In the genomic region with DNA sequence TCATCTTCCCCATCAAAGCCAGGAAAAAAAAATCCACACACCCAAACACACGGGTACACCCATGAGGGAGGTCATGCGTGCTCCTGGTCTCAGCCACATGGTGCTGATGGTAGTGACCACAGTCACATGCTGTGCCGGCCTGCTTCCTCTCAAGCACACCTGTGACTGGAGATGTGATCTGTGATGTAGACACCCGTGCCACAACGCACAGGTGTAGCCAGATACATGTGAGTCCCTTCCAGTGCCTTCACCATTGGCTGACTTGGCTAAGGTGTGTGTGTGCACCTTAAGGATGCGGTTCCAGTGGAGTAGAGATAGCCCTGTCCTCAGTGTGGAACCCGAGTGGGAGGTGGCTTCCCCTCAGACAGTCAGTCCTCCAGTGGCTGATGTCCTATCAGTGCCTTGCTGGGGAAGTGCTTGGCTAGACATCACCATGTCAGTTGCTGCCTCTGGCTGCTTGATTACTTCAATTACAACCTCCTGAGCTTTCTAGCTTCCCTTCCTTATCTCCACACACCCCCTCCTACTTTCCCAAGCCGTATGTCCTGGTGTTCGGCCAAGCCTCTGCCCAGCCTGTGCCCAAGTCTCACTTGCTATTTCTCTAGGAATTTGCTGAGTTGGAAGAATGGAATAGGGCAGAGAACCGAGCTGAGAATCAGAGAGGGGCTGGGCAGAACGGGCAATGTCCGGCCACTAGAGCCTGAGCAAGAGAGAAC, we compare ENCODE assay signal across 23 mouse cellular contexts. TPM values are rescaled to one million over a fixed set of nuclear protein-coding genes. Genes with fewer than 3 reads are reported as not detected.
DNase-seq lines count a peak whose midpoint lies in the region; ATAC-seq and TF ChIP-seq lines count a peak whose summit lies in the region.
"Had no signal": no experiment of that assay in that cellular context is flagged by ENCODE, and none has a peak within 500 bp of the region (broad histone marks: within the 10 kb centered on the region; RNA-seq: fewer than 3 reads in every experiment).

No protein-coding gene starts in this region.

- 0 out of 2 replicates have a peak, but pooled peaks cover 3% of the 10 kb centered on the region for H3K36me3 ChIP-seq in kidney, embryonic 16.5 days (ENCODE audit: insufficient read depth, low read length)
- H3K36me3 ChIP-seq in MEL (ENCODE audit: control insufficient read depth in 1 of 2, insufficient read depth in 2 of 2, low read length in 2 of 2), result peaks cover 0 to 3% of the 10 kb centered on the region in 2 experiments; a peak in 1 of 4 replicates
- no peaks in the 10 kb centered on the region for H3K36me3 ChIP-seq in intestine, postnatal 0 days (ENCODE audit: control insufficient read depth, insufficient read depth)

- TF ChIP-seq CTCF in gastrocnemius, adult 2 months (IDR thresholded peaks at IDR 0.05), result no peak
- TF ChIP-seq CTCF in MEL (IDR thresholded peaks at IDR 0.05 in 2 of 3, conservative IDR thresholded peaks at IDR 0.05 in 1 of 3; ENCODE audit: control insufficient read depth in 1 of 3, insufficient read depth in 1 of 3, low read depth in 2 of 3, low read length in 3 of 3, poor library complexity in 1 of 3, severe bottlenecking in 1 of 3), result no peak
- no peak for TF ChIP-seq CTCF in intestine, postnatal 0 days (IDR thresholded peaks at IDR 0.05; ENCODE audit: low read depth)

- TF ChIP-seq EP300 in MEL (IDR thresholded peaks at IDR 0.05; ENCODE audit: low read depth in 1 of 2, low read length in 2 of 2), result no peak

- peaks cover 27% of the 10 kb centered on the region for H3K4me1 ChIP-seq in kidney, embryonic 16.5 days (ENCODE audit: insufficient read depth, low read length)
- peaks cover 0 to 23% of the 10 kb centered on the region in 2 experiments; a peak in 3 of 4 replicates for H3K4me1 ChIP-seq in MEL (ENCODE audit: control insufficient read depth in 1 of 2, insufficient read depth in 2 of 2, low read length in 2 of 2)
- H3K4me1 ChIP-seq in intestine, postnatal 0 days (replicated peaks; ENCODE audit: control insufficient read depth, insufficient read depth, low read length), result peaks cover 12% of the 10 kb centered on the region

- WGBS in kidney, embryonic 16.5 days, result 58% methylated on average over 12 of the region's 12 CpGs
- WGBS in intestine, postnatal 0 days, result 51% methylated on average over 12 of the region's 12 CpGs

- no peak for ATAC-seq in kidney, embryonic 16.5 days (ENCODE audit: low FRiP score, low TSS enrichment)
- no peak for ATAC-seq in intestine, postnatal 0 days
- ATAC-seq: hindbrain, postnatal 0 days; midbrain, embryonic 13.5 days had no signal

- no peak for TF ChIP-seq RAD21 in MEL (IDR thresholded peaks at IDR 0.05; ENCODE audit: low read depth, low read length)

- H3K27ac ChIP-seq in gastrocnemius, adult 2 months, result peak overlapping the region; percentile 90
- H3K27ac ChIP-seq in kidney, embryonic 16.5 days (ENCODE audit: low read length), result no peak overlapping the region
- 0 out of 2 replicates have a peak overlapping the region, but pooled peaks have one; percentile 6 for H3K27ac ChIP-seq in MEL (ENCODE audit: control insufficient read depth, low read depth, low read length)
- no peak overlapping the region for H3K27ac ChIP-seq in intestine, postnatal 0 days (ENCODE audit: low read depth, low read length)
- H3K27ac ChIP-seq: forebrain, embryonic 12.5 days; hindbrain, postnatal 0 days; limb, embryonic 13.5 days; liver, embryonic 13.5 days; macrophage; midbrain, embryonic 13.5 days; neural tube, embryonic 12.5 days had no signal

- intact Hi-C loops in gastrocnemius, adult 2 months (cut with DNase I), result no loop called here

- H3K79me2 ChIP-seq in MEL (ENCODE audit: control insufficient read depth, insufficient read depth, low read length, poor library complexity), result no peaks in the 10 kb centered on the region

- peak; percentile 29 for DNase-seq in gastrocnemius, adult 2 months
- DNase-seq in gastrocnemius, postnatal 25 days, result no peak
- DNase-seq in kidney, adult 11 months, result peak; percentile 50
- DNase-seq in MEL (ENCODE audit: low read depth, low spot score), result peak; percentile 80
- no peak for DNase-seq in spleen, postnatal 36 days (ENCODE audit: low spot score in 2 of 2)
- no peak for DNase-seq in cerebellum, adult 9-10 months
- DNase-seq: adrenal gland, adult 8-10 months; cerebellum, adult 11 months; embryo, embryonic 11 days; gastrocnemius, postnatal 10 days; liver, embryonic 13.5 days; lung, embryonic 14.5 days; right cerebral cortex, adult 18-20 months; thymus, postnatal 25 days had no signal

- no peak for TF ChIP-seq POLR2A in MEL (IDR thresholded peaks at IDR 0.05; ENCODE audit: control insufficient read depth in 1 of 2, insufficient read depth in 1 of 2, low read depth in 1 of 2, low read length in 2 of 2, poor library complexity in 1 of 2)

- no peaks in the 10 kb centered on the region for H3K9me3 ChIP-seq in kidney, embryonic 16.5 days (ENCODE audit: low read length)
- H3K9me3 ChIP-seq in MEL (replicated peaks; ENCODE audit: insufficient read depth, low read length), result no peaks in the 10 kb centered on the region
- no peaks in the 10 kb centered on the region for H3K9me3 ChIP-seq in intestine, postnatal 0 days (ENCODE audit: control insufficient read depth)
- H3K9me3 ChIP-seq: forebrain, embryonic 12.5 days; limb, embryonic 13.5 days; liver, embryonic 13.5 days; midbrain, embryonic 13.5 days; neural tube, embryonic 12.5 days had no signal

- H3K27me3 ChIP-seq in kidney, embryonic 16.5 days (ENCODE audit: insufficient read depth, low read length), result peaks cover 24% of the 10 kb centered on the region
- no peaks in the 10 kb centered on the region for H3K27me3 ChIP-seq in MEL (ENCODE audit: control insufficient read depth in 1 of 2, insufficient read depth in 2 of 2, low read length in 2 of 2)
- H3K27me3 ChIP-seq in intestine, postnatal 0 days (replicated peaks; ENCODE audit: control insufficient read depth, insufficient read depth, low read length), result peaks cover 7% of the 10 kb centered on the region; the same call in 1 of the 2 replicates

- peak overlapping the region; percentile 69 for H3K4me3 ChIP-seq in gastrocnemius, adult 2 months
- no peak overlapping the region for H3K4me3 ChIP-seq in kidney, embryonic 16.5 days (ENCODE audit: low read length)
- H3K4me3 ChIP-seq in MEL (ENCODE audit: control insufficient read depth in 1 of 2, insufficient read depth in 1 of 2, low read depth in 2 of 2, low read length in 2 of 2), result peak overlapping the region in 1 of 2 experiments; percentile 64; a peak in 2 of 4 replicates
- no peak overlapping the region for H3K4me3 ChIP-seq in intestine, postnatal 0 days (ENCODE audit: low read depth, low read length)
- H3K4me3 ChIP-seq: forebrain, embryonic 12.5 days; limb, embryonic 13.5 days; liver, embryonic 13.5 days; midbrain, embryonic 13.5 days; neural tube, embryonic 12.5 days had no signal

- no peak overlapping the region for H3K9ac ChIP-seq in kidney, embryonic 16.5 days (replicated peaks; ENCODE audit: low read length)
- peak overlapping the region; percentile 21 for H3K9ac ChIP-seq in MEL (ENCODE audit: control insufficient read depth, low read depth, low read length, poor library complexity, severe bottlenecking)
- no peak overlapping the region for H3K9ac ChIP-seq in intestine, postnatal 0 days (ENCODE audit: low read depth, low read length)
- H3K9ac ChIP-seq: forebrain, embryonic 12.5 days; limb, embryonic 13.5 days; liver, embryonic 13.5 days; lung, embryonic 14.5 days; midbrain, embryonic 13.5 days; neural tube, embryonic 12.5 days had no signal

- no peak overlapping the region for H3K4me2 ChIP-seq in kidney, embryonic 16.5 days (replicated peaks; ENCODE audit: low read depth, low read length)
- 0 out of 2 replicates have a peak overlapping the region, but pooled peaks have one; percentile 9 for H3K4me2 ChIP-seq in intestine, postnatal 0 days (replicated peaks; ENCODE audit: low read depth)
- H3K4me2 ChIP-seq: forebrain, embryonic 12.5 days; limb, embryonic 13.5 days; liver, embryonic 13.5 days; lung, embryonic 14.5 days; midbrain, embryonic 13.5 days; neural tube, embryonic 12.5 days had no signal

RNA-seq across cellular contexts. Expression of a gene that starts 11.0 kb away (rescaled TPM):
- 10 to 100 TPM; 30.7 to 41.6 TPM for total RNA-seq in gastrocnemius, adult 2 months (2021)
- 10 to 100 TPM; 38.3 to 50.5 TPM for total RNA-seq in gastrocnemius, postnatal 25 days (2021)
- polyA plus RNA-seq in kidney, embryonic 16.5 days (2015; fragmentation: Nextera tagmentation; extraction: Ambion mirVana), result 0.51 and 0.52 TPM in 2 replicates
- total RNA-seq in MEL (2012; rRNA removed), result 0.16 and 0.27 TPM in 2 replicates
- under 1 TPM in 1 of 2 experiments, not detected in 1; 0.28 TPM for polyA plus RNA-seq in MEL (2012; ENCODE audit: insufficient read depth in 1 of 2, insufficient read length in 2 of 2, low read depth in 1 of 2, low replicate concordance in 2 of 2, missing spikeins in 1 of 2)
- polyA plus RNA-seq in intestine, postnatal 0 days (2015; fragmentation: Nextera tagmentation; extraction: Ambion mirVana), result 1.4 and 1.9 TPM in 2 replicates
- polyA plus RNA-seq: macrophage had no signal

RNA-seq across cellular contexts. Expression of a gene that starts 12.4 kb away (rescaled TPM):
- 1 to 10 TPM; 7.1 to 9.1 TPM for total RNA-seq in gastrocnemius, adult 2 months (2021)
- total RNA-seq in gastrocnemius, postnatal 25 days (2021), result 1 to 10 TPM; 7.1 to 7.2 TPM
- 103 and 106 TPM in 2 replicates for polyA plus RNA-seq in kidney, embryonic 16.5 days (2015; fragmentation: Nextera tagmentation; extraction: Ambion mirVana)
- 39.6 and 45.3 TPM in 2 replicates for total RNA-seq in MEL (2012; rRNA removed)
- 100 to 1,000 TPM in 1 of 2 experiments, not detected in 1; 101 TPM for polyA plus RNA-seq in MEL (2012; ENCODE audit: insufficient read depth in 1 of 2, insufficient read length in 2 of 2, low read depth in 1 of 2, low replicate concordance in 2 of 2, missing spikeins in 1 of 2)
- 22.9 and 23.1 TPM in 2 replicates for polyA plus RNA-seq in intestine, postnatal 0 days (2015; fragmentation: Nextera tagmentation; extraction: Ambion mirVana)

RNA-seq across cellular contexts. Expression of a gene that starts 14.8 kb away (rescaled TPM):
- 1 to 10 TPM; 4.5 to 9.3 TPM for total RNA-seq in gastrocnemius, adult 2 months (2021)
- 1 to 10 TPM; 5.9 to 7.0 TPM for total RNA-seq in gastrocnemius, postnatal 25 days (2021)
- 17.5 and 17.7 TPM in 2 replicates for polyA plus RNA-seq in kidney, embryonic 16.5 days (2015; fragmentation: Nextera tagmentation; extraction: Ambion mirVana)
- total RNA-seq in MEL (2012; rRNA removed), result 4.4 and 7.0 TPM in 2 replicates
- 1 to 10 TPM in 1 of 2 experiments, not detected in 1; 6.4 TPM for polyA plus RNA-seq in MEL (2012; ENCODE audit: insufficient read depth in 1 of 2, insufficient read length in 2 of 2, low read depth in 1 of 2, low replicate concordance in 2 of 2, missing spikeins in 1 of 2)
- polyA plus RNA-seq in intestine, postnatal 0 days (2015; fragmentation: Nextera tagmentation; extraction: Ambion mirVana), result 8.8 and 9.2 TPM in 2 replicates

RNA-seq across cellular contexts. Expression of a gene that starts 30.0 kb away (rescaled TPM):
- total RNA-seq in gastrocnemius, adult 2 months (2021), result under 1 TPM; 0.28 to 0.36 TPM
- 1 to 10 TPM in 1 of 2 experiments, under 1 TPM in 1; 0.35 to 1.5 TPM for total RNA-seq in gastrocnemius, postnatal 25 days (2021)
- polyA plus RNA-seq in kidney, embryonic 16.5 days (2015; fragmentation: Nextera tagmentation; extraction: Ambion mirVana), result 0.23 and 0.29 TPM in 2 replicates
- not detected in 2 replicates for total RNA-seq in MEL (2012; rRNA removed)
- 1 to 10 TPM in 1 of 2 experiments, not detected in 1; 1.0 TPM for polyA plus RNA-seq in MEL (2012; ENCODE audit: insufficient read depth in 1 of 2, insufficient read length in 2 of 2, low read depth in 1 of 2, low replicate concordance in 2 of 2, missing spikeins in 1 of 2)
- polyA plus RNA-seq in intestine, postnatal 0 days (2015; fragmentation: Nextera tagmentation; extraction: Ambion mirVana), result 0.27 and 0.47 TPM in 2 replicates
- total RNA-seq: hematopoietic stem cell, adult 5-6 weeks had no signal

RNA-seq across cellular contexts. Expression of a gene that starts 31.0 kb away (rescaled TPM):
- total RNA-seq in gastrocnemius, adult 2 months (2021), result 10 to 100 TPM; 40.5 to 42.2 TPM
- total RNA-seq in gastrocnemius, postnatal 25 days (2021), result 10 to 100 TPM; 37.2 to 43.0 TPM
- 47.3 and 53.7 TPM in 2 replicates for polyA plus RNA-seq in kidney, embryonic 16.5 days (2015; fragmentation: Nextera tagmentation; extraction: Ambion mirVana)
- total RNA-seq in MEL (2012; rRNA removed), result 20.2 and 29.2 TPM in 2 replicates
- polyA plus RNA-seq in MEL (2012; ENCODE audit: insufficient read depth in 1 of 2, insufficient read length in 2 of 2, low read depth in 1 of 2, low replicate concordance in 2 of 2, missing spikeins in 1 of 2), result 100 to 1,000 TPM in 1 of 2 experiments, 10 to 100 TPM in 1; 67.1 to 147 TPM
- polyA plus RNA-seq in intestine, postnatal 0 days (2015; fragmentation: Nextera tagmentation; extraction: Ambion mirVana), result 17.2 and 18.0 TPM in 2 replicates

Comparison
In these comparisons a context has a peak if more than half of its experiments do, and no peak if none do; other contexts are left out.
1. DNase-seq: peak in gastrocnemius, adult 2 months (single experiment), kidney, adult 11 months (single experiment) and MEL (single experiment); none in gastrocnemius, postnatal 25 days (single experiment), spleen, postnatal 36 days (0 of 2) and cerebellum, adult 9-10 months (single experiment).
2. H3K27ac ChIP-seq: peak in gastrocnemius, adult 2 months (single experiment) and MEL (single experiment); none in kidney, embryonic 16.5 days (single experiment) and intestine, postnatal 0 days (single experiment).
3. RNA of a gene that starts 11.0 kb away (total RNA-seq): 38.3 to 50.5 TPM in gastrocnemius, postnatal 25 days and 30.7 to 41.6 TPM in gastrocnemius, adult 2 months; 0.16 to 0.27 TPM in MEL; every median in the first group is over 10 times any median in the second.